In the genomic region with DNA sequence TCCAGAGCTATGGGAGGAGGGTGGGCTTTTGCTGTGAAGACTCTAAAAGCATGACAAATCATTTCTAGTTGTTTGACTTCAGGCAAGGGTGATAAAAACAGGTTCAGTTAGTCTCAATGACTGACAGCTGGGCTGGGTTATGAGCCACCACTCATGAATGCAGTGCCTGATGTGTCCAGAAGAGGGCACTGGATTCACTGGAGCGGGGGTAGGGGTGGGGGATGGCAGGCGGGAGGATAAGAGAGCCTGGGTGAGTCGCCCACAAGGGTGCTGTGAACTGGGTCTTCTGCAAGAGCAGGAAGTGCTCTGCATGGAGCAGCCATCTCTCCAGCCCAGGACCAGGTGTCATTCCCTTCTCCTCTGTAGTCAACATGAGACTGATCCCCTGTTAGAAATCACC, we compare ENCODE assay signal across 9 mouse cellular contexts. TPM values are rescaled to one million over a fixed set of nuclear protein-coding genes. Genes with fewer than 3 reads are reported as not detected.
DNase-seq lines count a peak whose midpoint lies in the region; ATAC-seq and TF ChIP-seq lines count a peak whose summit lies in the region.
"Had no signal": no experiment of that assay in that cellular context is flagged by ENCODE, and none has a peak within 500 bp of the region (broad histone marks: within the 10 kb centered on the region; RNA-seq: fewer than 3 reads in every experiment).

No protein-coding gene starts in this region.

- TF ChIP-seq CTCF in liver, embryonic 14.5 days (IDR thresholded peaks at IDR 0.05; ENCODE audit: low read depth), result peak; percentile 84

- no peak overlapping the region for H3K4me2 ChIP-seq in liver, embryonic 14.5 days (ENCODE audit: low read depth)
- no peak overlapping the region for H3K4me2 ChIP-seq in stomach, embryonic 16.5 days (ENCODE audit: low read depth, low read length)
- H3K4me2 ChIP-seq: limb, embryonic 12.5 days had no signal

- H3K36me3 ChIP-seq in liver, embryonic 14.5 days (replicated peaks; ENCODE audit: control insufficient read depth, insufficient read depth, low read depth), result no peaks in the 10 kb centered on the region; the same call in 1 of the 2 replicates
- no peaks in the 10 kb centered on the region for H3K36me3 ChIP-seq in stomach, embryonic 16.5 days (ENCODE audit: control insufficient read depth, insufficient read depth, low read length)
- H3K36me3 ChIP-seq: limb, embryonic 12.5 days had no signal

- no peak for TF ChIP-seq EP300 in liver, embryonic 14.5 days (IDR thresholded peaks at IDR 0.05; ENCODE audit: low read depth)

- intact Hi-C loops in gastrocnemius, postnatal 36 days (cut with DNase I), result no loop called here

- H3K27ac ChIP-seq in liver, embryonic 14.5 days, result no peak overlapping the region
- H3K27ac ChIP-seq in stomach, embryonic 16.5 days (ENCODE audit: low read length), result no peak overlapping the region
- H3K27ac ChIP-seq: limb, embryonic 12.5 days had no signal

- 4% methylated on average over 3 of the region's 3 CpGs for WGBS in liver, embryonic 14.5 days (ENCODE audit: insufficient replicate concordance)
- 20% methylated on average over 3 of the region's 3 CpGs for WGBS in stomach, embryonic 16.5 days

- no peaks in the 10 kb centered on the region for H3K9me3 ChIP-seq in liver, embryonic 14.5 days (ENCODE audit: control insufficient read depth, low read length)
- no peaks in the 10 kb centered on the region for H3K9me3 ChIP-seq in stomach, embryonic 16.5 days (replicated peaks; ENCODE audit: control insufficient read depth, low read length)
- H3K9me3 ChIP-seq: limb, embryonic 12.5 days had no signal

- DNase-seq in gastrocnemius, adult 18-20 months (ENCODE audit: low spot score), result peak; percentile 38
- DNase-seq in gastrocnemius, postnatal 36 days, result no peak
- DNase-seq in urinary bladder, postnatal 14 days (ENCODE audit: low spot score), result peak; percentile 34
- DNase-seq in urinary bladder, postnatal 25 days (ENCODE audit: low spot score), result no peak
- DNase-seq in liver, embryonic 14.5 days (ENCODE audit: low read depth in 3 of 3, low spot score in 3 of 3), result peak in 2 of 3 experiments; percentile 20 to 31
- DNase-seq in urinary bladder, postnatal 10 days (ENCODE audit: low spot score), result no peak

- no peak overlapping the region for H3K4me3 ChIP-seq in liver, embryonic 14.5 days (ENCODE audit: insufficient read depth in 1 of 2, low read depth in 2 of 2, low read length in 2 of 2)
- H3K4me3 ChIP-seq in stomach, embryonic 16.5 days (replicated peaks; ENCODE audit: low read length), result no peak overlapping the region
- H3K4me3 ChIP-seq: limb, embryonic 12.5 days had no signal

- H3K4me1 ChIP-seq in liver, embryonic 14.5 days (replicated peaks; ENCODE audit: control insufficient read depth in 2 of 2, insufficient read depth in 2 of 2, low read length in 1 of 2), result peaks cover 0 to 3% of the 10 kb centered on the region in 2 experiments; a peak in 1 of 4 replicates
- no peaks in the 10 kb centered on the region for H3K4me1 ChIP-seq in stomach, embryonic 16.5 days (ENCODE audit: control insufficient read depth, insufficient read depth, low read length)

- H3K9ac ChIP-seq in liver, embryonic 14.5 days (replicated peaks), result no peak overlapping the region
- H3K9ac ChIP-seq in stomach, embryonic 16.5 days (ENCODE audit: low read length), result no peak overlapping the region
- H3K9ac ChIP-seq: limb, embryonic 12.5 days had no signal

- ATAC-seq in erythroid progenitor cell, adult 5-6 weeks (replicated peaks; ENCODE audit: low FRiP score, poor library complexity, severe bottlenecking), result peak; percentile 56; the same call in 1 of the 2 replicates
- peak; percentile 28; the same call in 1 of the 2 replicates for ATAC-seq in liver, embryonic 14.5 days (ENCODE audit: insufficient read depth)
- peak; percentile 63; the same call in 1 of the 2 replicates for ATAC-seq in stomach, embryonic 16.5 days (ENCODE audit: insufficient read depth, low FRiP score)

- H3K27me3 ChIP-seq in liver, embryonic 14.5 days (ENCODE audit: control insufficient read depth, insufficient read depth, low read length), result no peaks in the 10 kb centered on the region
- H3K27me3 ChIP-seq in stomach, embryonic 16.5 days (ENCODE audit: control insufficient read depth, insufficient read depth, low read length), result no peaks in the 10 kb centered on the region
- H3K27me3 ChIP-seq: limb, embryonic 12.5 days had no signal

RNA-seq across cellular contexts. Expression of a gene that starts 50.8 kb away (rescaled TPM):
- 10 to 100 TPM; 11.7 to 11.8 TPM for total RNA-seq in gastrocnemius, adult 18-20 months (2021)
- total RNA-seq in gastrocnemius, postnatal 36 days (2021), result 10 to 100 TPM in 1 of 2 experiments, 1 to 10 TPM in 1; 9.6 to 11.3 TPM
- 89.0 and 111 TPM in 2 replicates for total RNA-seq in erythroid progenitor cell, adult 5-6 weeks (2015; ENCODE audit: low replicate concordance)
- 64.0 and 70.7 TPM in 2 replicates for total RNA-seq in erythroid progenitor cell, adult 5-6 weeks (2017; ENCODE audit: low replicate concordance)
- polyA plus RNA-seq in liver, embryonic 14.5 days (2012; rRNA removed), result 5.9 and 8.9 TPM in 2 replicates
- 14.1 and 18.6 TPM in 2 replicates for polyA plus RNA-seq in liver, embryonic 14.5 days (2014; fragmentation: Nextera tagmentation; extraction: Ambion mirVana)
- 23.4 and 23.8 TPM in 2 replicates for polyA plus RNA-seq in stomach, embryonic 16.5 days (2015; fragmentation: Nextera tagmentation; extraction: Ambion mirVana)

Comparison
In these comparisons a context has a peak if more than half of its experiments do, and no peak if none do; other contexts are left out.
1. DNase-seq: peak in gastrocnemius, adult 18-20 months (single experiment), urinary bladder, postnatal 14 days (single experiment) and liver, embryonic 14.5 days (2 of 3); none in gastrocnemius, postnatal 36 days (0 of 2), urinary bladder, postnatal 25 days (single experiment) and urinary bladder, postnatal 10 days (single experiment).
2. RNA of a gene that starts 50.8 kb away (total RNA-seq): 64.0 to 111 TPM in erythroid progenitor cell, adult 5-6 weeks; 11.7 to 11.8 TPM in gastrocnemius, adult 18-20 months and 9.6 to 11.3 TPM in gastrocnemius, postnatal 36 days; every median in the first group is over 4 times any median in the second.
3. Peak in every context shown above with its lines, with median percentiles within 50 percentile points of each other: ATAC-seq.